Mouse (Mus musculus) liver, embryonic 14.5 days (tissue): ENCODE data around the gene Cttnbp2nl. TPM values are rescaled to one million over a fixed set of nuclear protein-coding genes. Genes with fewer than 3 reads are reported as not detected.

Experiments
- ATAC-seq: fragments of 200-750 bp; cut with Nextera tagmentation; 2 replicates; pipeline ENCODE4 v1.8.0; 2017; ENCODE audit warnings: moderate number of reproducible peaks, mild to moderate bottlenecking, moderate library complexity; ENCODE audit not compliant: insufficient read depth
- DNase-seq, 3 experiments: peaks; one replicate each; pipeline ENCODE4 v3.0.0-alpha.2; 2012 to 2013; ENCODE audit warnings: low read depth in 3 of 3, low spot score in 3 of 3
- H3K27ac ChIP-seq: fragments of 300-500 bp; sonication (generic); 2 replicates; pipeline ENCODE4 v1.5.1; 2014; ENCODE audit warnings: moderate library complexity, mild to moderate bottlenecking, control low read depth, inconsistent platforms
- H3K27me3 ChIP-seq: fragments of 300-500 bp; sonication (generic); 2 replicates; pipeline ENCODE4 v1.6.1; 2014; ENCODE audit warnings: mild to moderate bottlenecking, low read length, moderate library complexity; ENCODE audit not compliant: control insufficient read depth, insufficient read depth
- H3K36me3 ChIP-seq: fragments of 300-500 bp; sonication (generic); replicated peaks from 2 replicates; pipeline ENCODE4 v1.6.1; 2014; ENCODE audit warnings: low read depth; ENCODE audit not compliant: control insufficient read depth, insufficient read depth
- H3K4me1 ChIP-seq, 2 experiments: fragments of 200-500 bp in 1 of 2; fragments of 300-500 bp in 1 of 2; sonication (generic) in 1 of 2; replicated peaks; 2 replicates each; pipeline ENCODE4 v1.6.1; 2012 to 2014; ENCODE audit warnings: antibody characterized with exemption in 1 of 2, inconsistent platforms in 1 of 2, low read length in 1 of 2; ENCODE audit not compliant: control insufficient read depth in 2 of 2, insufficient read depth in 2 of 2
- H3K4me2 ChIP-seq: fragments of 300-500 bp; sonication (generic); 2 replicates; pipeline ENCODE4 v1.6.1; 2014; ENCODE audit warnings: low read depth, mild to moderate bottlenecking, control low read depth, moderate library complexity
- H3K4me3 ChIP-seq, 2 experiments: fragments of 200-500 bp in 1 of 2; fragments of 300-500 bp in 1 of 2; sonication (generic) in 1 of 2; 2 replicates each; pipeline ENCODE4 v1.5.1; 2012 to 2014; ENCODE audit warnings: low read depth in 2 of 2, low read length in 2 of 2, mild to moderate bottlenecking in 2 of 2, control low read depth in 1 of 2, inconsistent platforms in 1 of 2, moderate library complexity in 1 of 2; ENCODE audit not compliant: insufficient read depth in 1 of 2
- H3K9ac ChIP-seq: fragments of 300-500 bp; sonication (generic); replicated peaks from 2 replicates; pipeline ENCODE4 v1.6.1; 2014; ENCODE audit warnings: mild to moderate bottlenecking, control low read depth, moderate library complexity
- H3K9me3 ChIP-seq: fragments of 300-500 bp; sonication (generic); 2 replicates; pipeline ENCODE4 v1.6.1; 2016; ENCODE audit warnings: low read length, mixed read lengths; ENCODE audit not compliant: control insufficient read depth
- CTCF ChIP-seq: IDR thresholded peaks from 2 replicates; pipeline ENCODE4 v1.5.1; 2016; ENCODE audit warnings: antibody characterized with exemption, low read depth, control low read depth
- EP300 ChIP-seq: IDR thresholded peaks from 2 replicates; pipeline ENCODE4 v1.6.1; 2016; ENCODE audit warnings: antibody characterized with exemption, low read depth
- WGBS: fragments of 180-500 bp; shearing (Covaris S2); extraction: QIAGEN DNeasy Blood & Tissue Kit; methylation state at CpG from one replicate; pipeline ENCODE4 v1.1.7; 2014; ENCODE audit not compliant: insufficient replicate concordance; 5-methylcytosine and 5-hydroxymethylcytosine counted together
- polyA plus RNA-seq, 2 experiments: library from polyadenylated mRNA; depleted of rRNA in 1 of 2; stranded (reverse) in 1 of 2; unstranded in 1 of 2; fragments of >200 nt; fragmentation: Nextera tagmentation in 1 of 2; extraction: Ambion mirVana in 1 of 2; gene quantifications; 2 replicates each; pipeline versions ENCODE4 v1.2.1 to v1.2.3; 2012 to 2014

The Cttnbp2nl gene
- polyA plus RNA-seq, 2 experiments: 0.65 to 2.1 TPM

- Histone ChIP-seq H3K9me3 (no peaks in the 10 kb centered on the region), H3K9ac (no peak overlapping the region), H3K4me1 (no peaks in the 10 kb centered on the region), H3K27ac (no peak overlapping the region), H3K4me3 (no peak overlapping the region), H3K4me2 (no peak overlapping the region), H3K36me3 (no peaks in the 10 kb centered on the region), H3K27me3 (no peaks in the 10 kb centered on the region)
- no peak for ATAC-seq
- DNase-seq: no peak
- TF ChIP-seq CTCF: no peak
- no peak for TF ChIP-seq EP300
- WGBS: 62% methylated on average over 8 of the region's 8 CpGs
Observed at GRCm38 (mm10) chr3:105070553-105070952, 17.6 kb upstream of the Cttnbp2nl start.

GRCm38 (mm10) chr3:105066544-105066943 lies 13.6 kb upstream of the Cttnbp2nl start, which contains the start of gene 4930564D02Rik:
4930564D02Rik (plus strand) TSS chr3:105066844.
- no peaks in the 10 kb centered on the region for H3K4me1 ChIP-seq

GRCm38 (mm10) chr3:105062676-105063075 lies 9.7 kb upstream of the Cttnbp2nl start:
- Histone ChIP-seq H3K4me3 (no peak overlapping the region), H3K9ac (no peak overlapping the region), H3K27me3 (no peaks in the 10 kb centered on the region), H3K4me1 (no peaks in the 10 kb centered on the region), H3K4me2 (no peak overlapping the region), H3K9me3 (no peaks in the 10 kb centered on the region), H3K36me3 (no peaks in the 10 kb centered on the region), H3K27ac (no peak overlapping the region)
- WGBS: 61% methylated on average over 9 of the region's 9 CpGs
- TF ChIP-seq CTCF (no peak), EP300 (no peak)
- ATAC-seq: no peak
- DNase-seq: no peak

More at GRCm38 (mm10) chr3:105066544-105066943, 13.6 kb upstream of the Cttnbp2nl start, which contains the start of gene 4930564D02Rik:
- Histone ChIP-seq H3K36me3 (no peaks in the 10 kb centered on the region), H3K4me2 (no peak within 1 kb of the TSS), H3K27ac (no peak within 1 kb of the TSS), H3K9ac (no peak within 1 kb of the TSS), H3K27me3 (no peaks in the 10 kb centered on the region), H3K4me3 (no peak within 1 kb of the TSS), H3K9me3 (no peaks in the 10 kb centered on the region)
- DNase-seq (no peak), ATAC-seq (no peak)
- WGBS: 74% methylated on average over 10 of the region's 10 CpGs
- TF ChIP-seq CTCF: no peak
- no peak for TF ChIP-seq EP300

GRCm38 (mm10) chr3:105061991-105062390 lies 9.0 kb upstream of the Cttnbp2nl start:
- Histone ChIP-seq H3K4me1 (no peaks in the 10 kb centered on the region), H3K9ac (no peak overlapping the region), H3K4me3 (no peak overlapping the region), H3K9me3 (no peaks in the 10 kb centered on the region), H3K27ac (no peak overlapping the region), H3K27me3 (no peaks in the 10 kb centered on the region), H3K4me2 (no peak overlapping the region), H3K36me3 (no peaks in the 10 kb centered on the region)
- no peak for TF ChIP-seq EP300
- no peak for TF ChIP-seq CTCF
- no peak for DNase-seq
- WGBS: 21% methylated on average over 1 of the region's 1 CpGs
- ATAC-seq: no peak

GRCm38 (mm10) chr3:105061496-105061895 lies 8.6 kb upstream of the Cttnbp2nl start:
- DNase-seq (no peak), ATAC-seq (no peak)
- Histone ChIP-seq H3K4me2 (no peak overlapping the region), H3K4me1 (no peaks in the 10 kb centered on the region), H3K9ac (no peak overlapping the region), H3K4me3 (no peak overlapping the region), H3K36me3 (no peaks in the 10 kb centered on the region), H3K27me3 (no peaks in the 10 kb centered on the region), H3K27ac (no peak overlapping the region), H3K9me3 (no peaks in the 10 kb centered on the region)
- no peak for TF ChIP-seq EP300
- no peak for TF ChIP-seq CTCF
- 55% methylated on average over 3 of the region's 3 CpGs for WGBS
